Mouse (Mus musculus) bone marrow, adult 2 months (tissue): Measurements from ENCODE around the gene Adgrl1.

Experiments
- CTCF ChIP-seq: fragments of 200-500 bp; IDR thresholded peaks from 2 replicates; pipeline ENCODE4 v1.5.1; 2011; ENCODE audit warnings: low read length, control low read depth; ENCODE audit not compliant: control insufficient read depth, insufficient read depth
- POLR2A ChIP-seq: fragments of 200-500 bp; IDR thresholded peaks from 2 replicates; pipeline ENCODE4 v1.6.1; 2011; ENCODE audit warnings: low read depth, mild to moderate bottlenecking, control low read depth, low read length, borderline replicate concordance; ENCODE audit not compliant: control insufficient read depth

- no peak for TF ChIP-seq CTCF
- TF ChIP-seq POLR2A, result no peak
Measured at GRCm38 (mm10) chr8:83978200-83978599, 78.3 kb downstream of the Adgrl1 start.
